Mouse (Mus musculus): Measurements from ENCODE around the gene Fev.

DNA sequence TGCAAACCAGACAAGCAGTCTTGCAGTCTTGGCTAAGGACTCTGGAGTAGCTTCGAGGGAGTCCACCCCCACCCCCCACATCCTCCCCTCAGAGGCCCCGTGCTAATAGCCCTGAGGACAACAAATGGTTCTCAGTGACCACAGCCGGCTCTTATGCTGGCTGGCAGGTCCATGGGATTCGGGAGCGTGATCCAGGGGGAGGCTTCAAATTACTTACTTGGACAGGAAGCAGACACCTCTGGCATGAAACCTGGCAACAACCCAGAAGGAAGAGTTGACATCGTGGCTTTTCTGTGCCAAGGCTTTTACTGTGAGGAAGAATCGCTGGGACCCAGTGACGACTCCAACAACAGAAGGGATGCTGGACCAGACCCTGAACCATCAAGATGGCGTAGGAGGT is 38.9 kb downstream of the Fev start:
- TF ChIP-seq POLR2A (IDR thresholded peaks at IDR 0.05; ENCODE audit: low read depth, low read length) (no peak), CTCF (IDR thresholded peaks at IDR 0.05; ENCODE audit: extremely low read depth, insufficient read length, insufficient replicate concordance, low read depth, low read length) (no peak)

Measured in small intestine, adult 2 months (tissue).